Mouse (Mus musculus) stomach, postnatal 0 days (tissue): ENCODE data around the gene Atp5c1. TPM values are rescaled to one million over a fixed set of nuclear protein-coding genes. Genes with fewer than 3 reads are reported as not detected.
A peak's percentile ranks its signal among the peaks of the same experiment; 100 is the strongest.

Source experiments
- ATAC-seq: fragments of 200-750 bp; cut with Nextera tagmentation; 2 replicates; pipeline ENCODE4 v1.8.0; 2017; ENCODE audit not compliant: low FRiP score, low TSS enrichment
- DNase-seq: peaks from one replicate; pipeline ENCODE4 v3.0.0-alpha.2; 2016; ENCODE audit warnings: low spot score
- H3K27ac ChIP-seq: fragments of 300-500 bp; sonication (generic); replicated peaks from 2 replicates; pipeline ENCODE4 v1.5.1; 2014; ENCODE audit warnings: mild to moderate bottlenecking, control low read depth
- H3K27me3 ChIP-seq: fragments of 300-500 bp; sonication (generic); 2 replicates; pipeline ENCODE4 v1.6.1; 2014; ENCODE audit warnings: low read length; ENCODE audit not compliant: control insufficient read depth, insufficient read depth
- H3K36me3 ChIP-seq: fragments of 300-500 bp; sonication (generic); 2 replicates; pipeline ENCODE4 v1.6.1; 2014; ENCODE audit warnings: low read length, mixed read lengths; ENCODE audit not compliant: control insufficient read depth, insufficient read depth
- H3K4me1 ChIP-seq: fragments of 300-500 bp; sonication (generic); replicated peaks from 2 replicates; pipeline ENCODE4 v1.6.1; 2014; ENCODE audit warnings: antibody characterized with exemption; ENCODE audit not compliant: control insufficient read depth, insufficient read depth
- H3K4me2 ChIP-seq: fragments of 300-500 bp; sonication (generic); replicated peaks from 2 replicates; pipeline ENCODE4 v1.6.1; 2014; ENCODE audit warnings: low read depth, mild to moderate bottlenecking, control low read depth, moderate library complexity
- H3K4me3 ChIP-seq: fragments of 300-500 bp; sonication (generic); 2 replicates; pipeline ENCODE4 v1.5.1; 2014; ENCODE audit warnings: low read depth, low read length, control low read depth
- H3K9ac ChIP-seq: fragments of 300-500 bp; sonication (generic); 2 replicates; pipeline ENCODE4 v1.6.1; 2014; ENCODE audit warnings: mild to moderate bottlenecking, low read length, control low read depth, mixed read lengths
- H3K9me3 ChIP-seq: fragments of 300-500 bp; sonication (generic); 2 replicates; pipeline ENCODE4 v1.6.1; 2016; ENCODE audit warnings: low read length; ENCODE audit not compliant: control insufficient read depth
- CTCF ChIP-seq: IDR thresholded peaks from 2 replicates; pipeline ENCODE4 v1.5.1; 2016; ENCODE audit warnings: antibody characterized with exemption, low read depth, mild to moderate bottlenecking, moderate library complexity
- EP300 ChIP-seq: optimal IDR thresholded peaks from 2 replicates; pipeline ENCODE3; 2016; ENCODE audit warnings: antibody characterized with exemption
- WGBS: fragments of 180-500 bp; shearing (Covaris S2); extraction: QIAGEN DNeasy Blood & Tissue Kit; methylation state at CpG from one replicate; pipeline ENCODE4 v1.1.7; 2014; 5-methylcytosine and 5-hydroxymethylcytosine counted together
- polyA plus RNA-seq: library from polyadenylated mRNA; unstranded; fragments of >200 nt; fragmentation: Nextera tagmentation; extraction: Ambion mirVana; gene quantifications from 2 replicates; pipeline ENCODE4 v1.2.1, GENCODE M21; 2015

Atp5c1 gene
- polyA plus RNA-seq, 1 experiment from 2014 or later, result 620 TPM

DNA sequence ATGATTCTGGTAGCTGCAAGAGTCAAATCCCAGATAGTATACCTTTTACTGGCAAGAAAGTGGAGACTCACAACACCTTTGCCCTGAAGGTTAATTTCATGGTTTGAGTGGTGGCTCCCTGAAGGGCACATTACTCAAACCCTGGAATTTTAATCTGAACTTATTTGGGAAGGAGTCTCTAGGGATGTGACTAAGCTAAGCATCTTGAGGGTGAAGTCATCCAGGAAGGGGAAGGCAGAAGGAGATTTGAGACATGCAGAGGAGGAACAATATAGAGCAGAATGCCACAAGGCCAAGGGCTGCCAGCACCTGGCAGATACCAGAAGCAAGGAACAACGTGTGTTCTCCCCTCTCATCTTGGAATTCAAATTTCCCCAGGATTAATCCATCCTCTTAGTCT lies 38.4 kb upstream of the Atp5c1 start:
- ATAC-seq (no peak), DNase-seq (no peak)
- Histone ChIP-seq H3K36me3 (no peaks in the 10 kb centered on the region), H3K27ac (no peak overlapping the region), H3K27me3 (no peaks in the 10 kb centered on the region), H3K4me2 (no peak overlapping the region), H3K4me1 (no peaks in the 10 kb centered on the region), H3K9me3 (no peaks in the 10 kb centered on the region), H3K9ac (no peak overlapping the region), H3K4me3 (no peak overlapping the region)
- WGBS, result 73% methylated on average over 1 of the region's 1 CpGs
- TF ChIP-seq EP300, result no peak
- no peak for TF ChIP-seq CTCF

DNA sequence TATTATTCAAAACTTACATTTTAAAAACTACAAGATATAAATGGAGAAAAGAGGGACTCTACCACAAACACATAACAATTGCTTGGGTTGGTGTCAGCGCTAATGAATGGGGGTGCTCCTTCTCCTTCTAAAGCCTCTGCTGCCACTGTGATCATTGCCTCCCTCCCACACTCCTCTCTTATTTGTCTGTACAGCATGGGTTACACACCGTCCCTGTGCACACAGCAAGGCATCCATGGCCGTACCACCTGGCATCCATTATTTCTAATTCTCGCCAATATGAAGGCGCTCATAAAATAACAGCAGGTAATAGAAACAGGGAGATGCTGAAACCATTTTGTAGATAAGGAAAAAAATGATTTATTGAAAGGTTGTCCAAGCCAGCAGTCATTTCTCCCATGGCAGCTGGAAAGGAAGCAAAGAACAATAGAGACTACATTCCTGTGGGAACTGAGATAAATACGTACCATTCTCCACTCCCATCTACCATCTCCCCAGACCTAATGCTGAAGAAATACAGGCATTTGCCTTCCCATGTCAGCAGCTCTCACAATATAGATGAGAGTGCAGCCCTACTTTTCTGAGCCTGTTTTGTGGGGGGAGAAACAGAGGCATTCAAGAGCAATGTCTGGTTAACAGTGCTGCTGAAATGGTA lies 28.4 kb upstream of the Atp5c1 start:
- ATAC-seq (no peak), DNase-seq (no peak)
- Histone ChIP-seq H3K9me3 (no peaks in the 10 kb centered on the region), H3K9ac (no peak overlapping the region), H3K4me1 (no peaks in the 10 kb centered on the region), H3K4me3 (no peak overlapping the region), H3K27ac (no peak overlapping the region), H3K36me3 (no peaks in the 10 kb centered on the region), H3K27me3 (no peaks in the 10 kb centered on the region), H3K4me2 (no peak overlapping the region)
- no peak for TF ChIP-seq CTCF
- 69% methylated on average over 6 of the region's 6 CpGs for WGBS

DNA sequence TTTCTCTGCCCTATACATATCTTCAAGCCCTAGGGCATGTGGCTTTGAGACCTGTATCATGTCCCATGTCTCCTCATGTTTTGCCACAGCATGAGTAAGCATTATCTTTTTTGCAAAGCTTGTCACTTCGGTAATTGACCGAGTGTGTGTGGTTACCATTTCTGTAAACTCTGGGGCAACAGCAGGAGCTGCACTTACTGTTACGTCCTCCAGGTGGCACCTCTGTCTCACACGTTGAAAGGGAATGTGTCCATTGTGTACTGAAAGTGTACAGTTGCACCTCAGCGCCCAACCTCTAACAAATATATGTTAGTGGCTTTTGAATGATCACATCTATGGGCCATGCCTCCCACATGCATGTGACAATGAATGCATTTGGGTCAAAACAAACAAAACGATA lies 20.9 kb upstream of the Atp5c1 start:
- Histone ChIP-seq H3K4me3 (no peak overlapping the region), H3K9me3 (no peaks in the 10 kb centered on the region), H3K4me1 (no peaks in the 10 kb centered on the region), H3K36me3 (no peaks in the 10 kb centered on the region), H3K27ac (no peak overlapping the region), H3K9ac (no peak overlapping the region), H3K4me2 (no peak overlapping the region), H3K27me3 (no peaks in the 10 kb centered on the region)
- DNase-seq, result peak; percentile 45
- WGBS, result 31% methylated on average over 6 of the region's 6 CpGs
- peak; percentile 63 for ATAC-seq
- peak; percentile 98 for TF ChIP-seq CTCF
- TF ChIP-seq EP300, result no peak

DNA sequence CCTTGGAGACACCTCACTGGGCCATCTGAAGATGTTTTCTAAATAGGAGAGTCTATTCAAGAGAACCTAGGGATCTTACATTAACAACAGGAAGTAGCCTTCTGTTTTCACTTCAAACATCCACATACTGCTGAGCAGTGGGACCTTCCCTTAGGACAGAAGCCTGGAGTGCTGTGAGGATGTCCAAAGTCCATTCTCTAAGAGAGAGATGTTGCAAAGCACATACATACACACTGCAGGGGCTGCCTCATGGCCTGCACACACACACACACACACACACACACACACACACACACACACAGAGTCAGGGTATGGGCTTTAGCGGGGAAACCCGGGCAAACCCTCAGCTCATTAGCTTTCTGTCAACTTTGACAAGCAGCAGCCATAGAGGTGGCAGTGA lies 20.2 kb upstream of the Atp5c1 start:
- no peak overlapping the region for H3K4me3 ChIP-seq
- ATAC-seq, result 0 out of 2 replicates have a peak, but pooled peaks have one; percentile 47

DNA sequence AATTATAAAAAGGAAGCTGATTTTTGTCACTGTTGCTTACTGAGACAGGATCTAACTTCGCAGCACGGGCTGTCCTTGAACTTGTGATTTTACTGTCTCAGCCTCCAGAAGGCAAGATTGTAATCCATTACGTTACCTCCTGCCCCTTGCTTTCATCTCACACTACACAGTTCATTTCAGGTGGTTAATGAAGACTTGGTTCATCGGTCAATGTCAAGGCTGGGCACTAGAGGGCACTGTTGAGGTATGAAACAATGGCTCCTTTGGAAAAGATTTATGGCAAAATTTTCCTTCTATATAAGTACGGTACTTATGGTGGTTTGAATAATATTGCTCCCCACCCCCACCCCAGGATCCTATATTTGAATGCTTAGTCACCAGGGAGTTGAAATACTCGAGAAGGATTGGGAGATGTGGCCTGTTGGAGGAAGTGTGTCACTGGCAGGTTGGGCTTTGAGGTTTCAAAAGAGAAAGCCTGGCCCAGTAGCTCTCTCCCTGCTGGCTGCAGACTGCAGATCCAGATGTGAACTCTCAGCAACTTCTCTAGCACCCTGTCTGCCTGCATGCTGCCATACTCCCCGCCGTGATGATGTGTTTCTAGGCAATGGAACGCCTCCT lies 18.4 kb upstream of the Atp5c1 start:
- no peak overlapping the region for H3K4me3 ChIP-seq
- no peaks in the 10 kb centered on the region for H3K36me3 ChIP-seq
- no peak for ATAC-seq
- H3K27me3 ChIP-seq, result no peaks in the 10 kb centered on the region
- H3K4me2 ChIP-seq, result no peak overlapping the region
- WGBS, result 33% methylated on average over 9 of the region's 9 CpGs
- H3K27ac ChIP-seq, result no peak overlapping the region
- peak; percentile 65 for DNase-seq
- no peaks in the 10 kb centered on the region for H3K9me3 ChIP-seq
- no peak overlapping the region for H3K9ac ChIP-seq
- TF ChIP-seq CTCF (peak; percentile 84), EP300 (no peak)
- no peaks in the 10 kb centered on the region for H3K4me1 ChIP-seq

More for the DNA sequence above, 20.2 kb upstream of the Atp5c1 start:
- Histone ChIP-seq H3K9me3 (no peaks in the 10 kb centered on the region), H3K36me3 (no peaks in the 10 kb centered on the region), H3K9ac (no peak overlapping the region), H3K4me2 (no peak overlapping the region), H3K27ac (no peak overlapping the region), H3K4me1 (no peaks in the 10 kb centered on the region), H3K27me3 (no peaks in the 10 kb centered on the region)
- WGBS, result 53% methylated on average over 2 of the region's 2 CpGs
- DNase-seq, result no peak
- TF ChIP-seq CTCF, result no peak
- TF ChIP-seq EP300, result no peak

DNA sequence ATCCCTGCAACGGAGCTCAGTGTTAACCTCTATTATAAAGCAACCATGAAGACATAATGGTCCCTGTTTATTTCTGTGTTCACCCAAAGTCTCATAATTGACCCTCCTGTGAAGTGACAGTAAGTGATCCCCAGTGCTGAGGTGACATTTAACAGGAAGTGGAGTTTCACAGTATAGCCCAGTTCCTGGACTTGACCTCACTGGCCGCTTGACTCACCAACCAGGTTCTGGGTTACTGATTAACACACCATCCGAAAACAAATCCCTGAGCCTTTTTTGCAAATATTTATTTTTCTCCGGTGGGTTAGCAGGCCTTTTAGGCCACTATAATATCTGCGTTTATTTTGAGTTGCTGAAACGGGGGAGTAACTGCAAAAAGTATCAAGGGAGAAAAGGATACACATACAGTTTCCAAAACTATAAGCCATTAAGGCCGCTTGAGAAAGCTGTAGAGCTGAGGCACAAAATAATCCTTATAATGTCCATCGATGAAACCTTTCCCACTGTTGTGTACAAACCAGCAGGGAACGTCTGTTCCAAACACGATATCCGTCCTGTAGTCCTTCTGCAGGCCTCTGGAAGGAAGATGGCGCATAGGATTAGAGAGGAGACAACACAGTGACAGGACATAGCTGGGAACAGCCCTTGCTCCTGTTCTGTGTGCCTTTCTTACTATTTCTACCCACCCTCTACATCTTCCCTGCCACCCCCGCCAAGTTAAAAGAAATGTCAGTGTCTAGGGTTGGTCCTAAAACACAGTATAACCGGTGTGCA lies 14.2 kb upstream of the Atp5c1 start:
- H3K27ac ChIP-seq, result peak overlapping the region; percentile 67
- peak; percentile 92 for ATAC-seq
- TF ChIP-seq EP300 (no peak), CTCF (no peak)
- H3K4me3 ChIP-seq, result no peak overlapping the region
- H3K36me3 ChIP-seq, result peaks cover 20% of the 10 kb centered on the region; the same call in 1 of the 2 replicates
- H3K4me1 ChIP-seq, result no peaks in the 10 kb centered on the region
- 52% methylated on average over 14 of the region's 14 CpGs for WGBS
- peak overlapping the region; percentile 18; the same call in 1 of the 2 replicates for H3K4me2 ChIP-seq
- DNase-seq, result peak; percentile 55
- H3K9me3 ChIP-seq, result no peaks in the 10 kb centered on the region
- H3K9ac ChIP-seq, result no peak overlapping the region
- no peaks in the 10 kb centered on the region for H3K27me3 ChIP-seq
